Mouse (Mus musculus) kidney, embryonic 14.5 days (tissue): ENCODE data around the gene Psma3. TPM values are rescaled to one million over a fixed set of nuclear protein-coding genes. Genes with fewer than 3 reads are reported as not detected.
"Not testable (repeated sequence)": the region's sequence is repeated elsewhere in the genome, so short reads cannot be mapped to it uniquely, and the experiment has no call there.

Experiments
- ATAC-seq: fragments of 200-750 bp; cut with Nextera tagmentation; 2 replicates; pipeline ENCODE4 v1.8.0; 2017; ENCODE audit warnings: moderate number of reproducible peaks, mild to moderate bottlenecking, moderate TSS enrichment, moderate library complexity; ENCODE audit not compliant: low FRiP score, low TSS enrichment
- H3K27ac ChIP-seq: fragments of 300-500 bp; sonication (generic); 2 replicates; pipeline ENCODE4 v1.5.1; 2014; ENCODE audit warnings: low read depth, mild to moderate bottlenecking, low read length, moderate library complexity, mixed read lengths
- H3K27me3 ChIP-seq: fragments of 300-500 bp; sonication (generic); 2 replicates; pipeline ENCODE4 v1.6.1; 2014; ENCODE audit warnings: mild to moderate bottlenecking, low read length; ENCODE audit not compliant: control insufficient read depth, insufficient read depth
- H3K36me3 ChIP-seq: fragments of 300-500 bp; sonication (generic); 2 replicates; pipeline ENCODE4 v1.6.1; 2014; ENCODE audit warnings: low read length, mixed read lengths; ENCODE audit not compliant: control insufficient read depth, insufficient read depth
- H3K4me1 ChIP-seq: fragments of 300-500 bp; sonication (generic); 2 replicates; pipeline ENCODE4 v1.6.1; 2014; ENCODE audit warnings: low read length, mixed read lengths; ENCODE audit not compliant: control insufficient read depth, insufficient read depth
- H3K4me2 ChIP-seq: fragments of 300-500 bp; sonication (generic); replicated peaks from 2 replicates; pipeline ENCODE4 v1.6.1; 2014; ENCODE audit warnings: low read depth, mild to moderate bottlenecking, low read length
- H3K4me3 ChIP-seq: fragments of 300-500 bp; sonication (generic); 2 replicates; pipeline ENCODE4 v1.5.1; 2014; ENCODE audit warnings: mild to moderate bottlenecking, low read length
- H3K9ac ChIP-seq: fragments of 300-500 bp; sonication (generic); 2 replicates; pipeline ENCODE4 v1.6.1; 2014; ENCODE audit warnings: low read depth, mild to moderate bottlenecking, low read length, moderate library complexity
- H3K9me3 ChIP-seq: fragments of 300-500 bp; sonication (generic); 2 replicates; pipeline ENCODE4 v1.6.1; 2016; ENCODE audit warnings: low read length; ENCODE audit not compliant: control insufficient read depth
- WGBS: fragments of 180-500 bp; shearing (Covaris S2); extraction: QIAGEN DNeasy Blood & Tissue Kit; methylation state at CpG from one replicate; pipeline ENCODE4 v1.1.7; 2014; 5-methylcytosine and 5-hydroxymethylcytosine counted together
- polyA plus RNA-seq: library from polyadenylated mRNA; unstranded; fragments of >200 nt; fragmentation: Nextera tagmentation; extraction: Ambion mirVana; gene quantifications from 2 replicates; pipeline ENCODE4 v1.2.1, GENCODE M21; 2014

Psma3 gene
- polyA plus RNA-seq, 1 experiment from 2014 or later: 686 TPM

- not testable (repeated sequence) for H3K27me3 ChIP-seq, H3K4me1 ChIP-seq, ATAC-seq, H3K4me3 ChIP-seq, H3K27ac ChIP-seq, H3K9me3 ChIP-seq, H3K9ac ChIP-seq, H3K4me2 ChIP-seq
- WGBS: 90% methylated on average over 8 of the region's 8 CpGs
- H3K36me3 ChIP-seq: peaks cover 57% of the 10 kb centered on the region
Observed at GRCm38 (mm10) chr12:71028265-71028664, 53.8 kb downstream of the Psma3 start.

DNA sequence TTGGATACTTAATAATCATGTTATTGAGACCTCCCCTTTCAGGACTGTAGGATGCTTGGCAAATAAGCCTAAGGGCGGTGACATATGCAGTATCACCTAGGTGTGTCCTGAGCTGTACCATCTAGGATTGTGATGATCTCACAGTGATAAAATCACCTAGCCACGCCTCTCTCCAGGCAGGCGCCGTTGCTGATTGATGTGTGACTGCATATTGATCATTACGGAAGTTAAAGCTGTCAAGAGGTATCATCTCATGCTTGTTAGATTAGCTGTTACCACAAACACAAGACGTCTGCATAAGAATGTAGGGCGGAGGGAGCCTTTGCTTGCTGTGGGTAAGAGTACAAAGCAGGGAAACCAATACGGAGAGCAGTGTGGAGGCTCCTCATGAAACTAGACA lies 55.8 kb downstream of the Psma3 start:
- H3K27me3 ChIP-seq: no peaks in the 10 kb centered on the region
- H3K9ac ChIP-seq: no peak overlapping the region
- H3K27ac ChIP-seq: no peak overlapping the region
- no peak overlapping the region for H3K4me2 ChIP-seq
- no peaks in the 10 kb centered on the region for H3K4me1 ChIP-seq
- H3K36me3 ChIP-seq: peaks cover 42% of the 10 kb centered on the region
- ATAC-seq: no peak
- no peaks in the 10 kb centered on the region for H3K9me3 ChIP-seq
- H3K4me3 ChIP-seq: no peak overlapping the region
- whole genome bisulfite sequencing: 92% methylated on average over 8 of the region's 8 CpGs

DNA sequence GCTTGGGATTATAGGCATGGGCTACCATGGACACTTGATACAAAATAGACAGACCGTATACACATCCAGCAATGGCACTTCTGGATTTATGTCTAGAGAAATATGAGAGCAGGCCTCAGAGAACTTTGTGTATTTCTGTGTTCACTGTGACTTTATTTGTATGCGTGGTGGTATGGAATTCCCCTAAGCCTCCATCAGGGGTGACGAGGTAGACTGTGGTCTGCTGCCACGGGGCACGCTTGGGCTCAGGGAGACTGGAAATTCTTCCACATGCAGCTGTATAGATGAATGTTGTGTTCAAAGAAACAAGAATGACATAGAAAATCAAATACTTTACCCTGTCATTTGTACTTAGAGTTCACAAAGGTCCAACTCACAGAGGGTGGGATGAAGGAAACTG lies 56.3 kb downstream of the Psma3 start:
- no peak for ATAC-seq

GRCm38 (mm10) chr12:71035826-71036225 lies 61.4 kb downstream of the Psma3 start:
- Histone ChIP-seq H3K9ac (no peak overlapping the region), H3K4me2 (no peak overlapping the region), H3K36me3 (peaks cover 36% of the 10 kb centered on the region), H3K27me3 (no peaks in the 10 kb centered on the region), H3K4me3 (no peak overlapping the region), H3K27ac (no peak overlapping the region), H3K9me3 (no peaks in the 10 kb centered on the region), H3K4me1 (no peaks in the 10 kb centered on the region)
- no peak for ATAC-seq
- WGBS: 92% methylated on average over 4 of the region's 4 CpGs

More for the DNA sequence above, 56.3 kb downstream of the Psma3 start:
- H3K27me3 ChIP-seq: no peaks in the 10 kb centered on the region
- H3K36me3 ChIP-seq: peaks cover 37% of the 10 kb centered on the region
- no peaks in the 10 kb centered on the region for H3K9me3 ChIP-seq
- H3K4me3 ChIP-seq: no peak overlapping the region
- no peaks in the 10 kb centered on the region for H3K4me1 ChIP-seq
- no peak overlapping the region for H3K9ac ChIP-seq
- H3K4me2 ChIP-seq: no peak overlapping the region
- whole genome bisulfite sequencing: 91% methylated on average over 5 of the region's 5 CpGs
- H3K27ac ChIP-seq: no peak overlapping the region

DNA sequence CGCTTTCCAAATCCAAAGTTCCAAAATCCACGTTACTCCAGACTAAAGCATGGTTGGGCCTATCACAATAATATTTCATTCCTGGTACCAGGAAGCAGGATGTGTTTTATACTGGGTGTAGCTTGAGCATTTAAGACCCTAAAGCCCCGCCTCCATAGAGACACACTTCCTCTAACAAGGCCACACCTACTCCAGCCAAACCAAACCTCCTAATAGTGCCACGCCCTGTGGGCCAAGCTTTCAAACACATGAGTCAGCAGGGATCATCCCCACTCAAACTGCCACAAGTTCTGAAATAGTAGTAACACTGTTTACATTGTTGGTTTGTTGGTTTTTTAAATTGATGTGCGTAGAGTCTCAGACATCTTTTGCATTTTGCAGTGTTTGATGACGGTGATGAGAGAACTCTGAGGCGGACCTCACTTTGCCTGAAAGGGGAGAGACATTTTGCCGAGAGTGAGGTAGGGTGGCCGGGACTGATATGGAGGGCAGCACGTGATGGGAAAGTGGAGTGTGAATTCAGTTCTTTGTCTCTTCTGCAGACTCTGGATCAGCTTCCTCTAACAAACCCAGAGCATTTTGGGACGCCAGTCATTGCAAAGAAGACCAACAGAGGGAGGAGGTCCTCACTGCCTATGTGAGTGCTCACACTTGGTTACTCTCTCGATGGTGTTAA lies 62.4 kb downstream of the Psma3 start:
- ATAC-seq: no peak
- H3K27ac ChIP-seq: no peak overlapping the region
- WGBS: 94% methylated on average over 12 of the region's 12 CpGs
- H3K4me3 ChIP-seq: no peak overlapping the region
- no peaks in the 10 kb centered on the region for H3K27me3 ChIP-seq
- no peaks in the 10 kb centered on the region for H3K4me1 ChIP-seq
- no peaks in the 10 kb centered on the region for H3K9me3 ChIP-seq
- H3K36me3 ChIP-seq: peaks cover 42% of the 10 kb centered on the region
- no peak overlapping the region for H3K4me2 ChIP-seq
- H3K9ac ChIP-seq: no peak overlapping the region

- whole genome bisulfite sequencing: 83% methylated on average over 7 of the region's 7 CpGs
- Histone ChIP-seq H3K9ac (no peak overlapping the region), H3K4me1 (no peaks in the 10 kb centered on the region), H3K9me3 (no peaks in the 10 kb centered on the region), H3K27ac (no peak overlapping the region), H3K4me3 (no peak overlapping the region), H3K4me2 (no peak overlapping the region), H3K36me3 (peaks cover 52% of the 10 kb centered on the region), H3K27me3 (no peaks in the 10 kb centered on the region)
- no peak for ATAC-seq
Observed at GRCm38 (mm10) chr12:71040462-71040861, 66.0 kb downstream of the Psma3 start.

DNA sequence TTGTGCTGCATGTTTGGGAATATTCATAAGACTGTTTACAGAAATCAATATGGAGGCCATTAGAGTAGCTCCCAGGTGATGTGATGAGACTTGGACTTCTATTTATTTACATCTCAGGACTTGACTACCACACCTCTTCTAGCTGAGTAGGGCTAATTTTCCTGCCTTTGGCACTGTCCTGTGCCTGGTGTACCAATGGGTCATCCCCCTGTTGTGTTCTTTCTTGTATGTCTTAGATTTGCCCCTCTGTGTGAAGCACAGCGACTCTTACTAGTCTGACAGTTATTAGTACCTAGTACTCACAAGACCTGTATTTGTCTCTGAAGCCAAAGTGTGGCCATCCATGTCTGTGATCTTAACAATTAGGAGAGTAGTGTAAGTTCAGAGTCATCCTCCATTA lies 68.0 kb downstream of the Psma3 start:
- no peak overlapping the region for H3K9ac ChIP-seq
- no peak overlapping the region for H3K4me3 ChIP-seq
- no peaks in the 10 kb centered on the region for H3K27me3 ChIP-seq
- 95% methylated on average over 1 of the region's 1 CpGs for WGBS
- H3K36me3 ChIP-seq: peaks cover 62% of the 10 kb centered on the region
- no peaks in the 10 kb centered on the region for H3K9me3 ChIP-seq
- no peak overlapping the region for H3K4me2 ChIP-seq
- ATAC-seq: no peak
- peaks cover 1% of the 10 kb centered on the region; the same call in 1 of the 2 replicates for H3K4me1 ChIP-seq
- no peak overlapping the region for H3K27ac ChIP-seq

- Histone ChIP-seq H3K27ac (no peak overlapping the region), H3K36me3 (peaks cover 54% of the 10 kb centered on the region), H3K4me3 (no peak overlapping the region), H3K9me3 (no peaks in the 10 kb centered on the region), H3K27me3 (no peaks in the 10 kb centered on the region), H3K9ac (no peak overlapping the region), H3K4me1 (peaks cover 6% of the 10 kb centered on the region), H3K4me2 (no peak overlapping the region)
- ATAC-seq: no peak
- 80% methylated on average over 3 of the region's 3 CpGs for WGBS
Observed at GRCm38 (mm10) chr12:71043571-71043970, 69.2 kb downstream of the Psma3 start.

- no peak overlapping the region for H3K27ac ChIP-seq
- H3K9me3 ChIP-seq: no peaks in the 10 kb centered on the region
- ATAC-seq: no peak
- H3K27me3 ChIP-seq: no peaks in the 10 kb centered on the region
- no peak overlapping the region for H3K4me2 ChIP-seq
- no peak overlapping the region for H3K9ac ChIP-seq
- peaks cover 49% of the 10 kb centered on the region for H3K36me3 ChIP-seq
- H3K4me3 ChIP-seq: no peak overlapping the region
- WGBS: 94% methylated on average over 2 of the region's 2 CpGs
- peaks cover 6% of the 10 kb centered on the region for H3K4me1 ChIP-seq
Observed at GRCm38 (mm10) chr12:71044488-71044887, 70.1 kb downstream of the Psma3 start.
